8 mouse cellular contexts compared by ENCODE assay signal in genomic region chr14:60586687-60587453, GRCm38 (mm10). TPM values are rescaled to one million over a fixed set of nuclear protein-coding genes. Genes with fewer than 3 reads are reported as not detected.
DNase-seq lines count a peak whose midpoint lies in the region; ATAC-seq lines count a peak whose summit lies in the region.

No protein-coding gene starts in this region.

- no peak for ATAC-seq in lung, embryonic 16.5 days (ENCODE audit: low read depth)
- ATAC-seq in hindbrain, embryonic 11.5 days (ENCODE audit: low FRiP score): 0 out of 2 replicates have a peak, but pooled peaks have one; percentile 47
- no peak for ATAC-seq in erythroid progenitor cell, adult 5-6 weeks (replicated peaks; ENCODE audit: low FRiP score, poor library complexity, severe bottlenecking)

- no peak for DNase-seq in lung, postnatal 14 days
- peak; percentile 5 for DNase-seq in fibroblast of lung, adult 2 months (ENCODE audit: low read depth)
- DNase-seq in hindbrain, embryonic 11.5 days (ENCODE audit: low spot score): peak; percentile 41
- DNase-seq in retina, postnatal 1 day: peak; percentile 63
- no peak for DNase-seq in cerebellum, adult 11 months
- no peak for DNase-seq in kidney, adult 9 months

- H3K36me3 ChIP-seq in lung, embryonic 16.5 days (ENCODE audit: control insufficient read depth, insufficient read depth, low read length): no peaks in the 10 kb centered on the region
- H3K36me3 ChIP-seq in hindbrain, embryonic 11.5 days (ENCODE audit: control insufficient read depth, insufficient read depth, low read length): no peaks in the 10 kb centered on the region

- no peak overlapping the region for H3K4me2 ChIP-seq in lung, embryonic 16.5 days (ENCODE audit: low read depth, low read length)
- no peak overlapping the region for H3K4me2 ChIP-seq in hindbrain, embryonic 11.5 days (replicated peaks; ENCODE audit: low read depth, low read length)

- H3K9ac ChIP-seq in lung, embryonic 16.5 days (ENCODE audit: low read length): no peak overlapping the region
- no peak overlapping the region for H3K9ac ChIP-seq in hindbrain, embryonic 11.5 days (ENCODE audit: low read depth, low read length)

- H3K27ac ChIP-seq in lung, embryonic 16.5 days (ENCODE audit: low read length): peak overlapping the region; percentile 41
- no peak overlapping the region for H3K27ac ChIP-seq in hindbrain, embryonic 11.5 days (ENCODE audit: low read depth, low read length)

- H3K27me3 ChIP-seq in lung, embryonic 16.5 days (ENCODE audit: control insufficient read depth, insufficient read depth, low read depth, low read length): no peaks in the 10 kb centered on the region
- H3K27me3 ChIP-seq in hindbrain, embryonic 11.5 days (ENCODE audit: control insufficient read depth, insufficient read depth, low read length): no peaks in the 10 kb centered on the region

- H3K9me3 ChIP-seq in lung, embryonic 16.5 days (ENCODE audit: control insufficient read depth, low read length): no peaks in the 10 kb centered on the region
- no peaks in the 10 kb centered on the region for H3K9me3 ChIP-seq in hindbrain, embryonic 11.5 days (ENCODE audit: control insufficient read depth, low read length)

- WGBS in lung, embryonic 16.5 days: 48% methylated on average over 15 of the region's 15 CpGs
- WGBS in hindbrain, embryonic 11.5 days: 37% methylated on average over 15 of the region's 15 CpGs

- H3K4me1 ChIP-seq in lung, embryonic 16.5 days (replicated peaks; ENCODE audit: control insufficient read depth, insufficient read depth, low read length): peaks cover 16% of the 10 kb centered on the region
- no peaks in the 10 kb centered on the region for H3K4me1 ChIP-seq in hindbrain, embryonic 11.5 days (replicated peaks; ENCODE audit: control insufficient read depth, insufficient read depth, low read length)

- no peak overlapping the region for H3K4me3 ChIP-seq in lung, embryonic 16.5 days (ENCODE audit: low read length)
- no peak overlapping the region for H3K4me3 ChIP-seq in hindbrain, embryonic 11.5 days (ENCODE audit: low read depth, low read length)

RNA-seq across cellular contexts. Expression of gene Spata13, which starts 46.9 kb away (rescaled TPM):
- polyA plus RNA-seq in lung, embryonic 16.5 days (2015; fragmentation: Nextera tagmentation; extraction: Ambion mirVana): 17.9 and 19.4 TPM in 2 replicates
- polyA plus RNA-seq in hindbrain, embryonic 11.5 days (2014; fragmentation: Nextera tagmentation; extraction: Ambion mirVana): 58.8 and 73.2 TPM in 2 replicates
- total RNA-seq in erythroid progenitor cell, adult 5-6 weeks (2015; ENCODE audit: low replicate concordance): 20.5 and 30.6 TPM in 2 replicates
- total RNA-seq in erythroid progenitor cell, adult 5-6 weeks (2017; ENCODE audit: low replicate concordance): 43.1 and 49.2 TPM in 2 replicates

Comparison
In these comparisons a context has a peak if more than half of its experiments do, and no peak if none do; other contexts are left out.
1. DNase-seq: peak in fibroblast of lung, adult 2 months (single experiment), hindbrain, embryonic 11.5 days (single experiment) and retina, postnatal 1 day (single experiment); none in lung, postnatal 14 days (single experiment), cerebellum, adult 11 months (single experiment) and kidney, adult 9 months (single experiment).